In the genomic region with DNA sequence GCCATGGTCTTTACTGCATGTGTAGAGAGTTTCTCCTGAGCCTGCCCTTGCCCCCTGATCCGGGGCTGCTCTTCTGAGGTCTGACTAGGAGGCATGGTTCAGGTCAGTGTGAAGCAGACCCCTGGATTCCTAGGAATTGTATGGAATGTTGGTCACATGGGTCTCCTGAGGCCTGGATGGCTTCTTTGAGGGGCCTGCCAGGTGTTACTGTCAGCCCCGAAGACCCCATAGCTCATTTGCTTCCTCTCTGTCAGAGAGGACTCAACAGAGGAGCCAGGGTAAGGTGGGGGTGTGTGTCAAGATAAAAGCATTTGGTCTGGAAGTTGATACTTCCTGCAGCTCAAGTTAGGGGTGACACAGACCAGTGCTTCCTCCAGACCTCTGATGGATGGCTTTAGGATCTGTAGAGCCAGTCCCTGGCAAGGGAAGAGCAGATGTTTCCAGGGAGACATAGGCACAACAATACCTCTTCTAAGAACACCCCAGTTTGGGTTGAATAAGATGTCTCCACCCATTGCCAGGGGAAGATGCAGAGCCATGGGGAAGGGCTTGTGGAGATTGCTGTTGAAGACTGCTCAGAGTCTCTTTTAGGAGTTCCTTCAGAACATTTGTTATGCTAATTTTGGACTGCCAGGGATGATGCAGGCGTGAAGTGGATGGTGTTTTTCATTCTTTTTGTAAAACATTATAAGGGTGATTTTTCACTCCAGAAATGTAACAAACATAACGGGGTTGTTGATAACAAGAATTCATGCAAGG, we compare ENCODE assay signal across 21 mouse cellular contexts.
DNase-seq lines count a peak whose midpoint lies in the region; ATAC-seq and TF ChIP-seq lines count a peak whose summit lies in the region.
"Had no signal": no experiment of that assay in that cellular context is flagged by ENCODE, and none has a peak within 500 bp of the region (broad histone marks: within the 10 kb centered on the region; RNA-seq: fewer than 3 reads in every experiment).

No protein-coding gene starts in this region.

- ATAC-seq in intestine, embryonic 15.5 days = peak; percentile 47
- ATAC-seq in intestine, postnatal 0 days = no peak
- ATAC-seq: forebrain, embryonic 15.5 days had no signal

- no peaks in the 10 kb centered on the region for H3K27me3 ChIP-seq in intestine, embryonic 15.5 days (replicated peaks)
- H3K27me3 ChIP-seq in intestine, postnatal 0 days (replicated peaks; ENCODE audit: control insufficient read depth, insufficient read depth, low read length) = no peaks in the 10 kb centered on the region
- H3K27me3 ChIP-seq: embryonic facial prominence, embryonic 12.5 days; forebrain, embryonic 15.5 days; midbrain, embryonic 12.5 days; neural tube, embryonic 15.5 days had no signal

- H3K36me3 ChIP-seq in intestine, embryonic 15.5 days = no peaks in the 10 kb centered on the region
- no peaks in the 10 kb centered on the region for H3K36me3 ChIP-seq in intestine, postnatal 0 days (ENCODE audit: control insufficient read depth, insufficient read depth)
- H3K36me3 ChIP-seq: embryonic facial prominence, embryonic 12.5 days; forebrain, embryonic 15.5 days; heart, embryonic 15.5 days; hindbrain, embryonic 10.5 days; midbrain, embryonic 12.5 days; neural tube, embryonic 15.5 days had no signal

- no peak overlapping the region for H3K27ac ChIP-seq in intestine, embryonic 15.5 days
- H3K27ac ChIP-seq in intestine, postnatal 0 days (ENCODE audit: low read depth, low read length) = no peak overlapping the region
- peak overlapping the region; percentile 47; the same call in 1 of the 2 replicates for H3K27ac ChIP-seq in left cerebral cortex, adult 2 months
- H3K27ac ChIP-seq: embryonic facial prominence, embryonic 12.5 days; forebrain, embryonic 15.5 days; heart, adult 2 months; heart, embryonic 15.5 days; midbrain, embryonic 12.5 days; neural tube, embryonic 15.5 days had no signal

- H3K4me3 ChIP-seq in intestine, embryonic 15.5 days (replicated peaks) = no peak overlapping the region
- no peak overlapping the region for H3K4me3 ChIP-seq in intestine, postnatal 0 days (ENCODE audit: low read depth, low read length)
- H3K4me3 ChIP-seq in left cerebral cortex, adult 2 months = no peak overlapping the region
- H3K4me3 ChIP-seq: embryonic facial prominence, embryonic 12.5 days; forebrain, embryonic 15.5 days; heart, adult 2 months; heart, embryonic 15.5 days; hindbrain, embryonic 10.5 days; midbrain, embryonic 12.5 days; neural tube, embryonic 15.5 days had no signal

- DNase-seq in left cerebral cortex, adult 2 months (ENCODE audit: extremely low spot score in 1 of 2, low spot score in 2 of 2) = no peak
- DNase-seq in left cerebral cortex, postnatal 10 days (ENCODE audit: extremely low spot score in 1 of 2, low spot score in 2 of 2) = no peak
- DNase-seq in embryo, embryonic 10 days (ENCODE audit: low spot score) = peak; percentile 45
- DNase-seq in mesoderm, embryonic 11.5 days (ENCODE audit: low read depth, low spot score) = peak; percentile 59
- DNase-seq in urinary bladder, postnatal 36 days (ENCODE audit: low spot score in 2 of 2) = no peak
- DNase-seq in neural tube, embryonic 10.5 days (ENCODE audit: extremely low spot score, low spot score) = no peak
- DNase-seq: adrenal gland, postnatal 36 days; cerebellum, postnatal 10 days; gastrocnemius, postnatal 10 days; heart, adult 2 months; lung, adult 2 months; lung, postnatal 4 days; thymus, adult 18-20 months had no signal

- H3K9me3 ChIP-seq in intestine, embryonic 15.5 days = no peaks in the 10 kb centered on the region
- H3K9me3 ChIP-seq in intestine, postnatal 0 days (ENCODE audit: control insufficient read depth) = no peaks in the 10 kb centered on the region
- H3K9me3 ChIP-seq: embryonic facial prominence, embryonic 12.5 days; forebrain, embryonic 15.5 days; heart, embryonic 15.5 days; hindbrain, embryonic 10.5 days; neural tube, embryonic 15.5 days had no signal

- 0 out of 2 replicates have a peak, but pooled peaks cover 3% of the 10 kb centered on the region for H3K4me1 ChIP-seq in intestine, embryonic 15.5 days (replicated peaks)
- H3K4me1 ChIP-seq in intestine, postnatal 0 days (replicated peaks; ENCODE audit: control insufficient read depth, insufficient read depth, low read length) = no peaks in the 10 kb centered on the region
- H3K4me1 ChIP-seq: embryonic facial prominence, embryonic 12.5 days; heart, embryonic 15.5 days had no signal

- intact Hi-C loops in left cerebral cortex, adult 2 months (cut with DNase I) = loop anchor here (2.0 kb wide), 1 partner anchor 74 kb away; no protein-coding TSS in a partner anchor
- intact Hi-C loops in left cerebral cortex, postnatal 10 days (cut with DNase I) = no loop called here

- no peak overlapping the region for H3K9ac ChIP-seq in intestine, embryonic 15.5 days
- no peak overlapping the region for H3K9ac ChIP-seq in intestine, postnatal 0 days (ENCODE audit: low read depth, low read length)
- H3K9ac ChIP-seq: embryonic facial prominence, embryonic 12.5 days; forebrain, embryonic 15.5 days; heart, embryonic 15.5 days; midbrain, embryonic 12.5 days; neural tube, embryonic 15.5 days had no signal

- WGBS in intestine, embryonic 15.5 days = 42% methylated on average over 4 of the region's 4 CpGs
- 51% methylated on average over 4 of the region's 4 CpGs for WGBS in intestine, postnatal 0 days

- H3K4me2 ChIP-seq in intestine, embryonic 15.5 days (replicated peaks) = no peak overlapping the region
- no peak overlapping the region for H3K4me2 ChIP-seq in intestine, postnatal 0 days (replicated peaks; ENCODE audit: low read depth)
- H3K4me2 ChIP-seq: embryonic facial prominence, embryonic 12.5 days; forebrain, embryonic 15.5 days; heart, embryonic 15.5 days; midbrain, embryonic 12.5 days; neural tube, embryonic 15.5 days had no signal

- no peak for TF ChIP-seq CTCF in intestine, postnatal 0 days (IDR thresholded peaks at IDR 0.05; ENCODE audit: low read depth)
- no peak for TF ChIP-seq CTCF in left cerebral cortex, adult 2 months (IDR thresholded peaks at IDR 0.05)

Comparison
In these comparisons a context has a peak if more than half of its experiments do, and no peak if none do; other contexts are left out.
1. DNase-seq: peak in embryo, embryonic 10 days (single experiment) and mesoderm, embryonic 11.5 days (single experiment); none in left cerebral cortex, adult 2 months (0 of 2), left cerebral cortex, postnatal 10 days (0 of 2), urinary bladder, postnatal 36 days (0 of 2) and neural tube, embryonic 10.5 days (single experiment).